ENCODE assay signal across 12 mouse cellular contexts in the genomic region with DNA sequence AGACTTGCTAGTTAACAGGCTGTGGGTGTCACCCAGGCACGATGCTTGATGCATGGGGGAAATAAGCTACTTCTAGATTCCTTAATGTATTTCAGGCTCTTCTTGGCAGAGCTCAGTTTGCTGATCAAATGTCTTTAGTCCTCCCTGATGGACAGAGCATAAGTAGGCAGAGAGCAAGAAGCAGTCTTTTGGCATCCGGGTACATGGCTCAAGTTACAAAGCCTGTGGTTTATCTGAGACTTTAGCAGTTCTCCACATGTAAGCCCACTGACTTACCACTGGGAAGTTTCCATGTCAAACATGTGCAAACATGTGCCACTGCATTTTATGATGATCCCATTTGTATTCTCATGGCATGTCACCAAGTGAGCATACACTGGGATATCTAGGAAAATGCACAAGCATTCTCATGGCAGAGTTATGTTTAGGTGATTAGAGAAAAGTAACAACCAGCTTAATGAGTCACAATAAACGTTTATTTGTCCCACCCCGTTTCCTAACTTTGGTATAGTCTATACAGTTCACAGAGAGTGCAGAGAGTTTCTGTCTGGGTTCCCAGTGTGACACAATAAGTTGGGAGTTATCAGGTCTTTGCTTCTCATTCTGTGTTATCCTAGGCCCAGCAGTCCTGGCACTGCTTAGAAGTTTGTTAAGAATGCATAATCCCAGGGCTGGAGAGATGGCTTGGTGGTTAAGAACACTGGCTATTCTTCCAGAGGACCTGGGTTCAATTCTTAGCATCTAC.
"Had no signal": no experiment of that assay in that cellular context is flagged by ENCODE, and none has a peak within 500 bp of the region (broad histone marks: within the 10 kb centered on the region; RNA-seq: fewer than 3 reads in every experiment).

No protein-coding gene starts in this region.

- H3K9me3 ChIP-seq: liver, embryonic 13.5 days; lung, embryonic 15.5 days; midbrain, embryonic 13.5 days; neural tube, embryonic 15.5 days had no signal

- DNase-seq: kidney, postnatal 10 days; kidney, postnatal 4 days; left cerebral cortex, postnatal 4 days; liver; liver, embryonic 13.5 days; liver, postnatal 0 days; thymus, adult 2 months; thymus, postnatal 25 days had no signal

- H3K4me1 ChIP-seq: liver, embryonic 13.5 days; lung, embryonic 15.5 days; midbrain, embryonic 13.5 days; neural tube, embryonic 15.5 days had no signal

- H3K36me3 ChIP-seq: liver, embryonic 13.5 days; lung, embryonic 15.5 days; midbrain, embryonic 13.5 days; neural tube, embryonic 15.5 days had no signal

- H3K4me3 ChIP-seq: layer of hippocampus, adult 2 months; liver, embryonic 13.5 days; lung, embryonic 15.5 days; midbrain, embryonic 13.5 days; neural tube, embryonic 15.5 days had no signal

- H3K9ac ChIP-seq: liver, embryonic 13.5 days; liver, postnatal 0 days; lung, embryonic 15.5 days; midbrain, embryonic 13.5 days; neural tube, embryonic 15.5 days had no signal

- H3K27ac ChIP-seq: layer of hippocampus, adult 2 months; liver, embryonic 13.5 days; lung, embryonic 15.5 days; midbrain, embryonic 13.5 days; neural tube, embryonic 15.5 days had no signal

- ATAC-seq: liver, postnatal 0 days; midbrain, embryonic 13.5 days had no signal

- H3K4me2 ChIP-seq: liver, embryonic 13.5 days; lung, embryonic 15.5 days; midbrain, embryonic 13.5 days; neural tube, embryonic 15.5 days had no signal

- H3K27me3 ChIP-seq: liver, embryonic 13.5 days; lung, embryonic 15.5 days; midbrain, embryonic 13.5 days; neural tube, embryonic 15.5 days had no signal
